Mouse (Mus musculus): ENCODE results near the gene Gm3376.
"Not testable (repeated sequence)": the region's sequence is repeated elsewhere in the genome, so short reads cannot be mapped to it uniquely, and the experiment has no call there.

Gene Gm3376

GRCm38 (mm10) chrY:3771373-3771772 is at the start of gene Gm3376:
Gm3376 (plus strand) TSS chrY:3771673.
- not testable (repeated sequence) for DNase-seq (ENCODE audit: low spot score in 2 of 2)
